Comparison of ENCODE assay signal across 24 mouse cellular contexts in genomic region chr19:22308081-22308480, GRCm38 (mm10).
DNase-seq lines count a peak whose midpoint lies in the region; ATAC-seq and TF ChIP-seq lines count a peak whose summit lies in the region.
"Had no signal": no experiment of that assay in that cellular context is flagged by ENCODE, and none has a peak within 500 bp of the region (broad histone marks: within the 10 kb centered on the region; RNA-seq: fewer than 3 reads in every experiment).

No protein-coding gene starts in this region.

- no peaks in the 10 kb centered on the region for H3K79me2 ChIP-seq in MEL (ENCODE audit: control insufficient read depth, insufficient read depth, low read length, poor library complexity)

- no peak overlapping the region for H3K27ac ChIP-seq in MEL (ENCODE audit: control insufficient read depth, low read depth, low read length)
- no peak overlapping the region for H3K27ac ChIP-seq in hindbrain, embryonic 16.5 days (ENCODE audit: low read depth, low read length)
- H3K27ac ChIP-seq: forebrain, embryonic 10.5 days; forebrain, embryonic 13.5 days; gastrocnemius, adult 2 months; hindbrain, embryonic 12.5 days; hindbrain, embryonic 15.5 days; intestine, embryonic 15.5 days had no signal

- no peak for TF ChIP-seq RAD21 in MEL (IDR thresholded peaks at IDR 0.05; ENCODE audit: low read depth, low read length)

- TF ChIP-seq CTCF in MEL (IDR thresholded peaks at IDR 0.05 in 2 of 3, conservative IDR thresholded peaks at IDR 0.05 in 1 of 3; ENCODE audit: control insufficient read depth in 1 of 3, insufficient read depth in 1 of 3, low read depth in 2 of 3, low read length in 3 of 3, poor library complexity in 1 of 3, severe bottlenecking in 1 of 3) = no peak

- peak; percentile 85 to 91 for TF ChIP-seq EP300 in MEL (IDR thresholded peaks at IDR 0.05; ENCODE audit: low read depth in 1 of 2, low read length in 2 of 2)

- H3K9me3 ChIP-seq in MEL (replicated peaks; ENCODE audit: insufficient read depth, low read length) = no peaks in the 10 kb centered on the region
- H3K9me3 ChIP-seq in hindbrain, embryonic 16.5 days (ENCODE audit: control insufficient read depth, low read length) = no peaks in the 10 kb centered on the region
- H3K9me3 ChIP-seq: forebrain, embryonic 10.5 days; forebrain, embryonic 13.5 days; hindbrain, embryonic 12.5 days; hindbrain, embryonic 15.5 days; intestine, embryonic 15.5 days had no signal

- DNase-seq in 3T3-L1 (ENCODE audit: low read depth, low spot score) (peak; percentile 14), MEL (ENCODE audit: low read depth, low spot score) (peak; percentile 58)
- DNase-seq in right cerebral cortex, postnatal 10 days (ENCODE audit: low spot score in 2 of 2) = no peak
- no peak for DNase-seq in layer of hippocampus, adult 8-10 months (ENCODE audit: low spot score in 2 of 2)
- DNase-seq: adrenal gland, adult 2 months; adrenal gland, postnatal 14 days; cerebellum, adult 11-12 months; cerebellum, adult 8-10 months; cerebellum, postnatal 10 days; cerebellum, postnatal 36 days; gastrocnemius, adult 2 months; gastrocnemius, postnatal 14 days; heart, adult 18-20 months had no signal

- no peak for TF ChIP-seq POLR2A in MEL (IDR thresholded peaks at IDR 0.05; ENCODE audit: control insufficient read depth in 1 of 2, insufficient read depth in 1 of 2, low read depth in 1 of 2, low read length in 2 of 2, poor library complexity in 1 of 2)

- WGBS in hindbrain, embryonic 16.5 days = 93% methylated on average over 2 of the region's 2 CpGs

- peak; percentile 68 for ATAC-seq in common myeloid progenitor, adult 5-6 weeks (replicated peaks; ENCODE audit: low read depth, poor library complexity, severe bottlenecking)
- peak; percentile 54; the same call in 1 of the 2 replicates for ATAC-seq in megakaryocyte progenitor cell, adult 5-6 weeks (replicated peaks; ENCODE audit: poor library complexity)
- no peak for ATAC-seq in hindbrain, embryonic 16.5 days
- ATAC-seq: CD4-positive, CD25-positive, alpha-beta regulatory T cell, adult 4 months; forebrain, embryonic 13.5 days; forebrain, embryonic 16.5 days; intestine, embryonic 15.5 days had no signal

- H3K36me3 ChIP-seq in MEL (ENCODE audit: control insufficient read depth in 1 of 2, insufficient read depth in 2 of 2, low read length in 2 of 2) = peaks cover 0 to 9% of the 10 kb centered on the region in 2 experiments; a peak in 2 of 4 replicates
- H3K36me3 ChIP-seq in hindbrain, embryonic 16.5 days (ENCODE audit: control insufficient read depth, insufficient read depth, low read length) = no peaks in the 10 kb centered on the region
- H3K36me3 ChIP-seq: forebrain, embryonic 10.5 days; hindbrain, embryonic 12.5 days; hindbrain, embryonic 15.5 days; intestine, embryonic 15.5 days had no signal

- H3K27me3 ChIP-seq in MEL (ENCODE audit: control insufficient read depth in 1 of 2, insufficient read depth in 2 of 2, low read length in 2 of 2) = no peaks in the 10 kb centered on the region
- H3K27me3 ChIP-seq in hindbrain, embryonic 16.5 days (replicated peaks; ENCODE audit: control insufficient read depth, insufficient read depth, low read length) = no peaks in the 10 kb centered on the region
- H3K27me3 ChIP-seq: forebrain, embryonic 13.5 days; hindbrain, embryonic 12.5 days; hindbrain, embryonic 15.5 days; intestine, embryonic 15.5 days had no signal

- peaks cover 5 to 9% of the 10 kb centered on the region in 2 experiments; a peak in 3 of 4 replicates for H3K4me1 ChIP-seq in MEL (ENCODE audit: control insufficient read depth in 1 of 2, insufficient read depth in 2 of 2, low read length in 2 of 2)
- H3K4me1 ChIP-seq in hindbrain, embryonic 16.5 days (ENCODE audit: control insufficient read depth, insufficient read depth, low read depth, low read length) = peaks cover 10% of the 10 kb centered on the region
- H3K4me1 ChIP-seq: intestine, embryonic 15.5 days had no signal

- no peak overlapping the region for H3K4me2 ChIP-seq in hindbrain, embryonic 16.5 days (ENCODE audit: low read length)
- H3K4me2 ChIP-seq: forebrain, embryonic 13.5 days; heart, embryonic 11.5 days; hindbrain, embryonic 12.5 days; hindbrain, embryonic 15.5 days; intestine, embryonic 15.5 days had no signal

- H3K9ac ChIP-seq in MEL (ENCODE audit: control insufficient read depth, low read depth, low read length, poor library complexity, severe bottlenecking) = no peak overlapping the region
- H3K9ac ChIP-seq in hindbrain, embryonic 16.5 days (ENCODE audit: low read depth, low read length) = no peak overlapping the region
- H3K9ac ChIP-seq: forebrain, embryonic 13.5 days; hindbrain, embryonic 12.5 days; hindbrain, embryonic 15.5 days; intestine, embryonic 15.5 days had no signal

- H3K4me3 ChIP-seq in MEL (ENCODE audit: control insufficient read depth in 1 of 2, insufficient read depth in 1 of 2, low read depth in 2 of 2, low read length in 2 of 2) = no peak overlapping the region
- no peak overlapping the region for H3K4me3 ChIP-seq in hindbrain, embryonic 16.5 days (ENCODE audit: low read length)
- H3K4me3 ChIP-seq: forebrain, embryonic 10.5 days; forebrain, embryonic 13.5 days; gastrocnemius, adult 2 months; hindbrain, embryonic 12.5 days; hindbrain, embryonic 15.5 days; intestine, embryonic 15.5 days had no signal

TF ChIP-seq in MEL, 35 proteins besides CTCF, POLR2A, EP300 and RAD21:
- TF ChIP-seq MAFK (IDR thresholded peaks at IDR 0.05; ENCODE audit: borderline replicate concordance, low read depth, low read length) = 0 out of 2 replicates have a peak, but pooled peaks have one; percentile 33
- TF ChIP-seq MYC (IDR thresholded peaks at IDR 0.05; ENCODE audit: low read depth, low read length) = no peak
- no peak for TF ChIP-seq MXI1 (IDR thresholded peaks at IDR 0.05; ENCODE audit: low read depth, low read length)
- TF ChIP-seq ETS1 (IDR thresholded peaks at IDR 0.05; ENCODE audit: low read depth, low read length) = peak; percentile 88
- TF ChIP-seq UBTF (IDR thresholded peaks at IDR 0.05; ENCODE audit: borderline replicate concordance, insufficient read depth, low read depth, low read length) = no peak
- TF ChIP-seq NELFE (IDR thresholded peaks at IDR 0.05; ENCODE audit: low read depth, low read length) = no peak
- TF ChIP-seq RCOR1 (IDR thresholded peaks at IDR 0.05; ENCODE audit: low read depth, low read length) = peak; percentile 73
- no peak for TF ChIP-seq NRF1 (IDR thresholded peaks at IDR 0.05; ENCODE audit: insufficient read depth, low read depth, low read length, poor library complexity, severe bottlenecking)
- no peak for TF ChIP-seq SMC3 (IDR thresholded peaks at IDR 0.05; ENCODE audit: low read depth, low read length)
- TF ChIP-seq ELF1 (IDR thresholded peaks at IDR 0.05; ENCODE audit: low read depth, low read length) = no peak
- peak; percentile 60 for TF ChIP-seq SIN3A (IDR thresholded peaks at IDR 0.05; ENCODE audit: low read length)
- TF ChIP-seq CHD1 (IDR thresholded peaks at IDR 0.05; ENCODE audit: low read depth, low read length) = no peak
- no peak; the same call in 1 of the 2 replicates for TF ChIP-seq GABPA (IDR thresholded peaks at IDR 0.05; ENCODE audit: low read depth, low read length)
- peak; percentile 89 for TF ChIP-seq GATA1 (IDR thresholded peaks at IDR 0.05; ENCODE audit: low read depth, low read length)
- no peak for TF ChIP-seq E2F4 (IDR thresholded peaks at IDR 0.05; ENCODE audit: borderline replicate concordance, low read depth, low read length)
- no peak for TF ChIP-seq USF2 (IDR thresholded peaks at IDR 0.05; ENCODE audit: borderline replicate concordance in 1 of 2, insufficient read depth in 1 of 2, low read depth in 1 of 2, low read length in 2 of 2)
- no peak for TF ChIP-seq MAZ (IDR thresholded peaks at IDR 0.05; ENCODE audit: low read depth, low read length)
- TF ChIP-seq POLR2AphosphoS2 (IDR thresholded peaks at IDR 0.05; ENCODE audit: low read length) = no peak
- TF ChIP-seq POLR2AphosphoS5 (IDR thresholded peaks at IDR 0.05; ENCODE audit: borderline replicate concordance, low read depth, low read length) = no peak
- TF ChIP-seq MEF2A (IDR thresholded peaks at IDR 0.05; ENCODE audit: extremely low read depth, insufficient replicate concordance, low read depth, low read length, poor library complexity, severe bottlenecking) = peak; percentile 75; the same call in 1 of the 2 replicates
- TF ChIP-seq ZC3H11A (IDR thresholded peaks at IDR 0.05; ENCODE audit: low read depth, low read length) = no peak
- TF ChIP-seq CHD2 (IDR thresholded peaks at IDR 0.05; ENCODE audit: low read length) = no peak
- no peak for TF ChIP-seq ZMIZ1 (IDR thresholded peaks at IDR 0.05; ENCODE audit: low read depth, low read length)
- no peak for TF ChIP-seq USF1 (IDR thresholded peaks at IDR 0.05; ENCODE audit: low read depth, low read length)
- no peak for TF ChIP-seq HCFC1 (IDR thresholded peaks at IDR 0.05; ENCODE audit: low read depth, low read length)
- no peak for TF ChIP-seq ZKSCAN1 (IDR thresholded peaks at IDR 0.05; ENCODE audit: low read depth, low read length)
- no peak for TF ChIP-seq TBP (IDR thresholded peaks at IDR 0.05; ENCODE audit: low read depth, low read length)
- peak; percentile 63 for TF ChIP-seq MYB (IDR thresholded peaks at IDR 0.05; ENCODE audit: low read depth, low read length)
- no peak for TF ChIP-seq TAL1 (IDR thresholded peaks at IDR 0.05; ENCODE audit: low read length)
- no peak for TF ChIP-seq JUND (IDR thresholded peaks at IDR 0.05; ENCODE audit: low read depth, low read length)
- TF ChIP-seq ZNF384 (IDR thresholded peaks at IDR 0.05; ENCODE audit: low read depth, low read length) = no peak
- TF ChIP-seq TCF12 (IDR thresholded peaks at IDR 0.05; ENCODE audit: low read depth, low read length) = peak; percentile 71
- TF ChIP-seq BHLHE40 (IDR thresholded peaks at IDR 0.05; ENCODE audit: borderline replicate concordance, low read depth, low read length) = no peak
- no peak for TF ChIP-seq KAT2A (conservative IDR thresholded peaks at IDR 0.05; ENCODE audit: low read depth, low read length)

Comparison
In these comparisons a context has a peak if more than half of its experiments do, and no peak if none do; other contexts are left out.
1. DNase-seq: peak in 3T3-L1 (single experiment) and MEL (single experiment); none in right cerebral cortex, postnatal 10 days (0 of 2) and layer of hippocampus, adult 8-10 months (0 of 2).